Mouse (Mus musculus): ENCODE results near the gene 0610040J01Rik. TPM values are rescaled to one million over a fixed set of nuclear protein-coding genes. Genes with fewer than 3 reads are reported as not detected.
"Not testable (repeated sequence)": the region's sequence is repeated elsewhere in the genome, so short reads cannot be mapped to it uniquely, and the experiment has no call there.

0610040J01Rik gene
- total RNA-seq, 2 experiments from 2014 or later, result 0.24 to 1.1 TPM

DNA sequence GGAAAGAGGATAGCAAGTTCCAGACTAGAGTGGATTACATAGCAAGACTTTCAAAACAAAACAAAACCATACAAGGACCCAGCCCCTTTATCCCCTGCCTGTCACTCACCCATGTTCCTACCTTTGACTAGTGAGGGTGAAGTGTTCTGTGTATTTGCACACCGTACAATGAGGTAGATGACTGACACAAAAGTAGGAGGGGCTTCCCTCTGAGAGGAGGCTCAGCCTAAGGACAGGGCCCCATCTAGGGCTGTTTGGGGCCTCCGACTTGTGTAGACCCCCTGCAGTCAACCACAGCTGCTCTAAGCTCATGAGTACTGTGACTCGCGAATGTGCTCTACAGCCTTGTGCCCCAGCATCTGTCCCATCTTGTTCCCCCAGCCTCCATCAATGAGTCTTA is 79.1 kb downstream of the 0610040J01Rik start:
- no peak for ATAC-seq (replicated peaks; ENCODE audit: low FRiP score, low TSS enrichment, poor library complexity, severe bottlenecking)

DNA sequence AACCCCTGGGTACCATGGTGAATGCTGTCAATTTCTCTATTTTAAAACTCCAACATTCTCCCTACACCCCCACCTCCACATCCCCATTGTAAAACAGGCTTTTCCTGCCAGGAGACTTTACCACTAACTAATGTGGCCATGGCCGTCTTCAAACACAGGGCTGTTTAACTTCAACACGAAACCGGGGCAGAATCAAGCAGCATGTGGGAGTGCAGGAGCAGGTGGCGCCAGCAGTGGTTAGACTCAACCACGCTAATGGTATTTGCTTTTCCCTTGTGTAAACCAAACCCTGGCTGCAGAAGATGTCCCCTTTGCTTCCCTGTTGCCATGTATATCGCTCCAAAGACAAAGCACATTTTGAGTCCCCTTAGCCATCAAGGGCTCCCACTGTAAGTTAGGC is 79.7 kb downstream of the 0610040J01Rik start:
- no peak for ATAC-seq (replicated peaks; ENCODE audit: low FRiP score, low TSS enrichment, poor library complexity, severe bottlenecking)

DNA sequence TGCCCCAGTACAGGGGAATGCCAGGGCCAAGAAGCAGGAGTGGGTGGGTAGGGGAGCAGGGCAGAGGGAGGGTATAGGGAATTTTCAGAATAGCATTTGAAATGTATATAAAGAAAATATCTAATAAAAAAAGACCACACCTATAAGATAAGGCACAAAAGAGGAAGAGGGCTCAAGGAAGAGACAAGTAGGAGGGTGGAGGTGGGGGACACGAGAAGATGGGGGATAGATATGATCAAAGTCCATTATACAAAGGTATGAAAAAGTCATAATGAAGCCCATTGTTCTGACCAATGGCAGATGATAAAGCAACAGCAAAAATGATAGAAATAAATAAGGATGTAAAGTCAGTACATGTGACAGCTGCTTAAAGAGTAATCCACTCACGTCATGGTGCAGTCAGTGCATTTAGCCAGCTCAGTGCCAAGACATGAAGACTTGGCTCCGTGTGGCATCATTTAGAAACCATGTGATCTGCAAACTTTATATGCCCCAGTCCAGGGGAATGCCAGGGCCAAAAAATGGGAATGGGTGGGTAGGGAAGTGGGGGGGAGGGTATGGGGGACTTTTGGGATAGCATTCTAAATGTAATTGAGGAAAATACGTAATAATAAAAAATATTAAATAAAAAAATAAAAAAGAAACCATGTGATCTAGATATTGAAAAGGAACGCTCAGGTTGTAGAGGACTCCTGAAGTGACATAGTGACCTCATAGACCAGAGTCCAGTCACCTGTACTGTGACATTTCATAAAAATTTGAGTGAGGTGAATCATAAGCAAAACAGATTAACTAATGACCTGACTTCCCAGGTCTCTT is 85.0 kb downstream of the 0610040J01Rik start:
- ATAC-seq (replicated peaks; ENCODE audit: low FRiP score, low TSS enrichment, poor library complexity, severe bottlenecking), result not testable (repeated sequence)

DNA sequence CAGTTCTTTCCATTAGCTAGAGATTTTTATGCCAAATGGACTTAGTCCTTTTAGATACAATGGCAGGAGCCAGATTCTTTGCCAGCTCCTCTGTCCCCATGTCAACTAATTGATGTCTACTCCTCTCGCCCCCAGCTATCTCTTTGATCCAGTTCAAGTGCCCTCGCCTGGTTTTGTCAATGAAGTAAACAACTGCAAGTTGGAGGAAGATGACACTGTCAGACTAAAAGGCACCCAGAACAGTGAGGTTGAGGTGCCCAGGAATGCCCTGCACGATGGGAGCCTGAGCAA is 85.6 kb downstream of the 0610040J01Rik start:
- no peak for ATAC-seq (replicated peaks; ENCODE audit: low FRiP score, low TSS enrichment, poor library complexity, severe bottlenecking)

DNA sequence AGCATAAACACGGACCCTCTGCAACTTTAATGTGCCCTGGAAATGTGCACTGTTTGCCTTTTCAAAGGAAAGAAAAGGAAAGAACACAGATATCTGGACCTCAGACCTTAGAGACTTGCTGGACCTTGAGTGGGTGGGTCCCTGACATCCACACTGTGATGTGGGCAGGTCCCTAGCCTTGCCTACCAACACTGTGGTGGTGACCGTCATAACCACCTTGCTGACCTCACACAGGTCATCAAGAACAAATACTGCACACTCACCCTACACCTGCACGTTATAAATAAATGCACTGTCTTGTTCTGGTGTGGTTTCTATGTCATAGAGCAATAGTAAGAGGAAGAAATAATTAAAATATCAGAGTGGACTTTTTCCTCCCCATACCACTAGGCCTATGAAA is 91.2 kb downstream of the 0610040J01Rik start:
- ATAC-seq (replicated peaks; ENCODE audit: low FRiP score, low TSS enrichment, poor library complexity, severe bottlenecking), result no peak

DNA sequence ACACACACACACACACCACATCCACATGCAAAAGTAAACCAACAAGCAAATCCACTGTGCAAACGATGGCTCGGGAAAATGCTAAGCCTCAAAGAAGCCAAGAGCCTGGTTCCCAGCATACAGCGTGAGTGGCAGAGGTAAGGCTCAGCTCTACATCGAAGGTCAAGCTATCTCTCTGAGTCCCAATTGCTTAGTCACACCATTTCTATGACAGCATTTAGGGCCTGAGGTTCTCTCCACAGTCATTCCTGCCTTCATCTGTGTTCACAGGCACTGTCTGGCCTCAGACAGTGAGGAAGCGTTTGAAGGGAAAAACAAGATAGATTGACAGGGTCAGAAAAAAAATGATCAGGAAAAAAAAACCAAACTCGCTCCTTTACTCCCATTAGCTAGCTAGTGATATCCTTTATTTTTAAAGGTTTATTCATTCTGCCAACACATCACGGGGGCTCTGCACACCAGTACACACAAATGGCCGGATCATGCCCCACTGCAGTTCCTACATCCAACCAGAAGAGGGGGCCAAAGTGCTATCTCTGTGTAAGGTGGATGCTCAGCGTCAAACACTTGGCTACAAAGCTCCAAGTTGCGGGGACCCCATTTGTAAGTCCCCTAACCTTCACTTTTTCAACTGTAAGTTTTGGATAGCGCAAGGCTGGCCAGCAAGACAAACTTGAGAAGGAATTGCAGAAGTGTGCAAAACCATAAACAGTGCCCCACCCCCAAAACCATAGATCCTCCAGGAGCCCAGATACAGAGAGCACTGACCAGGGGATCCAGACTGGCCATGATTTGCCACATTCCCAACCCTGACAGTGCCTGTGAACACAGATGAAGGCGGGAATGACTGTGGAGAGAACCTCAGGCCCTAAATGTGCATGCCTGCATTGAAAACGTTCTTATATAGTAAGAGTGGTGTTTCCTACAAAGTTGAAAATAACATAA is 94.3 kb downstream of the 0610040J01Rik start:
- peak; percentile 95 for ATAC-seq (replicated peaks; ENCODE audit: low FRiP score, low TSS enrichment, poor library complexity, severe bottlenecking)

DNA sequence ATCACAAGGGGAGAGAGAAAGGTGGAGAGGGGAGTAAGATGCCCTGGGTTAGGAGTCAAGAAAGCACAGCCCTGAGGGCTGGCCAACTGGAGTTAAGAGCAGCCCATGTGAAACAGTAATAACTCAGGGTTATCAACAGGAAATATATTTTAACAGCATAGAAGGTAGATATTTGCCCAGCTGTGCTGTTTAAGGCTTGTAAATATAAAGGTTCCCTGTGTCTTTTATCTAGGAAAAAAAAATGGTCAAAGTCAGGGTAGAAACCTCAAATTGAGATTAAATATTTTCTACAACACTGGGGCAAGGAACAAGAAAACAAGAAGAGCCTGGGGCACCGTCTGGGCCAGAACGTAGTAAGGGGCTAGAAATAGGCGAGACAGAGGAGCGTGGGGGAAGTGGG is 95.3 kb downstream of the 0610040J01Rik start:
- no peak; the same call in 1 of the 2 replicates for ATAC-seq (replicated peaks; ENCODE audit: low FRiP score, low TSS enrichment, poor library complexity, severe bottlenecking)

DNA sequence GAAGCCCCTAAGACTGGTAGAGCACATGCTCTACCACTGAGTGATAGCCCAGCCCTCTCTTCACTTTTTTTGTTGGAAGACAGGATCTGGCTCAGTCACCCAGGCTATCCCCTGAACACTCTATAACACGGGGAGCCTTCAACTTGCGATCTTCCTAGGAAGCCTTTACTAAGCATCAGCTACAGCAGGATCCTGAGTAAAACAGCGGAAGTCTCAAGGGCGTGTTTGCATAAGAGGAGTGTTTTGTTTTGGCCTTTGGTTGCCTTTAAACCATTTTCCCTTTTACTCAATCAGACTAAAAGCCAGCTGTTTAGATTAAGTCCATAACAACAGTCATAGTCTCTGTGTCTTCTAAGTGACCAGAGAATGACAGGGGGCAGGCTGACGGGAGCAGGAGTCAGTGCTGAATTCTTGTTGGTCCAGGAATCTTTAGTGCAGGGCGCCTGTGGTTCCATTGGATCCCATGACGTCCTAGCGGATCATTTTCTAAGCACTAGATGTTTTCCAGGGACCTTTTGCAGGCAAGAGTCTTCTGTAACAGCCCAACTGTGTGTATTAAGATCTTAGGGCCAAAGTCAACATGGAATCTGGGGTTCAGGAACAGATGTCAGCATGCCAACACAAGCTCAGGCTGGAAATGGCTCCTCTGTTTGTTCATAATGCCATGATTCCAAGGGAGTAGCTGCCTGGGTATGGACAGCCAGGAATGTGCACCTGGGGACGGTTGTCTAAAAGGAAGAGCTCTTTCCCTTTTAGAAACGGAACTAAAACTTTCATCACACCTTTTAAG is 98.2 kb downstream of the 0610040J01Rik start:
- ATAC-seq (replicated peaks; ENCODE audit: low FRiP score, low TSS enrichment, poor library complexity, severe bottlenecking), result no peak

DNA sequence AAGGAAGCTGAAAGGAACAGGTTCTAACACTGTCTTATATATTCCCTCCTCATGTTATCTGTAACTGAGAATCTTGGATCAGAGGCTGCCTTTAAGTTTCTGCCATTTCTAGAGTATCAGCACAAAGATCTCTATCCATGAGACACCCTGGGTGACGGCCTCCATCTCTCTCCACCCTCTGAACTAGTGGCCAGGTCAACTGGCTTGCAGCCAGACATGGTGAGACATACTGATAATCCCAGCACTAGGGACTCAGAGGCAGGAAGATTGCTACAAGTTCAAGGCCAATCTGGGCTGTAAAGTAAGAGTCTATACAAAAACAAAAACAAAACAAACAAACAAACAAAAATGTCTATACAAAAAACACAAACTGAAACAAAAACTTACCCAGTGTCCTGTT is 102.7 kb downstream of the 0610040J01Rik start:
- ATAC-seq (replicated peaks; ENCODE audit: low FRiP score, low TSS enrichment, poor library complexity, severe bottlenecking), result no peak

DNA sequence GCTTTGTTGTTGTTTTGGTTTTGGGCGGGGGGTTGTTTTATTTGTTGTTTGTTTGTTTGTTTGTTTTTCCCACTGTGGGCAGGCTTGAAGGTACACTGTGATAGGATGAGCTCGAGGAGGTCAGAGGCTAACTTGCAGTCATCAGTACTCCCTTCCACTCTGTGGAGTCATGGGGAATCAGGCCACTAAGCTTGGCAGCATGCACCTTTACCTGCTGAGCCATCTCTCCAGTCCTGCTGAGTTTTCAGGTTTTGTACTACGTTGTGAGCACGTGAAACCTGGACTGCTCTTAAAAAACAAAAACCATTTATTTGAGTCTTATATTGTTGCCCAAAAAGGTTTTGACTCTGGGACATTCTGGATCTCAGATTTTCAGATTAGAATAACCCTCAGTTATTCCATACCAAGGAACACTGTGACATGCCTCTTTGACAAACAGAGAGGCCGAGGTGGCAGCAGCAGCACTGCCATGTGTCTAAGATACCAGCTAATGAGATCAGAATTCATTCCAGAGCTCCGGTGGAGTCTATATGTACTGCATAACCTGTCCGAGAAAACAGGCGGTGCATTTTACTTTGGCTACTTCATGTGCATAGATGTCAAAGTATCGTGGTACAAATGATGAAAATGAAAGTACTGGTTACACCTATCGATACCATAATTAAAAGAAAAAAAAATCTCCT is 104.4 kb downstream of the 0610040J01Rik start:
- no peak for ATAC-seq (replicated peaks; ENCODE audit: low FRiP score, low TSS enrichment, poor library complexity, severe bottlenecking)

DNA sequence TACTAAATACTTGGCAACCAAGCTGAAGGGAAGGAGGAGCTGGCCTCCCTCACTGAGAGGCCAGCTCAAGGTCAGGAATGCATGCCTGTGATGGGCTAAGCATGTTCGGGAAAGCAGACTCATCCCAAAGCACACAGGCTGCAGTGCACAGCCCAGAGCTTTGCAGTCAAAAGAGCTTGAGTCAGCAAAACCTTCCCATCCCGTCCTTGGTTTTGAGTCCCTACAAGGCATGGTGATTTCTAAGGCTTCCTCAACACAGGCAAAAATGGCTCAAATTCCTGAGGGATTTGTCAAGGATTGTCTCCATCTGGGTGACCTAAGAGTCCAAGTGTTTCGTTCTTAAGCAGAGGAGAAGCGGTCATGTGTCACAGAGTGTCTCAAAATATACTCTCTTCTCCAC is 106.0 kb downstream of the 0610040J01Rik start:
- no peak for ATAC-seq (replicated peaks; ENCODE audit: low FRiP score, low TSS enrichment, poor library complexity, severe bottlenecking)

DNA sequence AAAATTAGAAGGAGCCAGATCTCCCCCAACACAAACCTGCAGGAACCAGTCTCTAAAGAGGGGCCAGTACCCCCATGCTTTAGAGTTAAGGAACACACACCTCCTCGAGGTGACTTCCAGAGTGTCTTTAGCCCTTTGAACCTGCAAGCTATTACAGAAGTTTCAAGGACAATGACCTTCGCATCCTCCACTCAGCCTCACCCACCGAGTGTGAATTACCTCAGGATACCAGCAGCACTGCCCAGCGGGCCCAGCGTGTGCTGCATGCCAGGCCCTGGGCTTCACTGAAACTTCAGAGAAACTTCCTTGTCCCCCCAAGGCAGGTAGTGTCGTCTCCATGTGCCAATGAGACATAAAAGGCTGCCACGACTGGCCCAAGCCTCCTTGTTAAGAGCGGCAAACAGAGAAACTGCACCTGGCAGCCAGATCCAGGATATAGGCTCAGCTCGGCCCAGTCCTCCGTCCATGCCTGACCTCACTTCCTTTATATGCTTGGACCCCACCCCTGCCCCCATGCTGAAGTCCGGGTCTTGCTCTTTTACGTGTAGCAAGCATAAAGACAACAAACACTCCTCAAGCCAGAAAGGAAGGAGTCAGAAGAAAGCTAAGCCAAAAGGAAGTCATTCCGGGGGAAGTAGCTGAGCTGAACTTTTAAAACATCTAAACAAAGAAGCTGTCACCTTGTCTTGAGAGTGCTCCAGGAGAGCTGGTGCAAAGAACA is 111.3 kb downstream of the 0610040J01Rik start:
- ATAC-seq (replicated peaks; ENCODE audit: low FRiP score, low TSS enrichment, poor library complexity, severe bottlenecking), result no peak

DNA sequence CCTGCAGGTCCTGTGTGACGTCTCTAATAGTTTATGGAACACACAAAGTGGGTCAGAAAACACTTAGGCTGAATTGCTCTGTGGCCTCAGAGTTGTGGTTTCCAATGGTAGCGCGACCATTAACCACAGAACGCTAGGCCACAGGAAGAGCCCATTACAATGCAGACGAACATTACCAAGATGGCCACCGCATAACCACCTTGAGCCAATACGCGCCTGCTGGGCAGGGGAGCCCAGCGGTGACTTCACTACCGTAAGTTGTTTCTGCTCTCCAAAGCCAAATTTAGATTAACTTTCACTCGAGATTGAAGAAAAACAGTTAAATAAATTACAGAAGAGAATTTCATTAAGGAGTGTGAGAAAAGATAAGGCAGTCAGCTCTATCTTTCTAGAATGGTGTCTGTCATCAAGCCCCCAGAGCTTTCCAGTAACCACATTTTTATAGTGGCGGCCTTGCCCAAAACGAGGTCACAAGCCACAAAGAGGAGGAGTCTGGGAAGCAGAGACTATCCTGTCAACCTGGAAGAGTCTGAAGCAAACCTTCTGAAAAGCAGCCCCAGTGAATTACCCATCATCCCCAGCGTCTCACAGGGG is 113.0 kb downstream of the 0610040J01Rik start:
- ATAC-seq (replicated peaks; ENCODE audit: low FRiP score, low TSS enrichment, poor library complexity, severe bottlenecking), result peak; percentile 84

DNA sequence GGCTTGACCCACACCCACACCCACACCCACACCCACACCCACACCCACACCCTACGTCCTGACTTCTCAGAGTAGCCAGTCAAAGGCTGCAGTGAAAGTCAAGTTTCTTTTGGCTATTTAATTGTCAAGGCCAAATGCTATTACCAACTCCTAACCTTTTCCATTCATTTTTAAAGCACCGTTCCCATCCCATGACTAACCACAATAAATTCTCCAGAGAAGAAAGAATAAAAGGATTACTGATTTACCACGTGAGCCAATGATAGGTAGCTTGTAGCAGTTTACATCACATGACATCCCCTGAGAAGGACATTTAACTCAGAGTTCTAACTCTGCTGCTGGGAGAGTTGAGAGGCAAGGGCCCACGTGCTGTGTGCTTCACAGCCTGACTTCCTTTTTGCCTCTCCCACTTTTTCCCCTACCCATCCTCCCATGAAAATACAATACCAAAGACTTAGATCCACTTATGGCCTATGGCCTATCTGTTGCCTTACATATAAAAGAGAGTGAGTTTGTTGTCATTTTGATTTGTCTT is 118.7 kb downstream of the 0610040J01Rik start:
- ATAC-seq (replicated peaks; ENCODE audit: low FRiP score, low TSS enrichment, poor library complexity, severe bottlenecking), result no peak

DNA sequence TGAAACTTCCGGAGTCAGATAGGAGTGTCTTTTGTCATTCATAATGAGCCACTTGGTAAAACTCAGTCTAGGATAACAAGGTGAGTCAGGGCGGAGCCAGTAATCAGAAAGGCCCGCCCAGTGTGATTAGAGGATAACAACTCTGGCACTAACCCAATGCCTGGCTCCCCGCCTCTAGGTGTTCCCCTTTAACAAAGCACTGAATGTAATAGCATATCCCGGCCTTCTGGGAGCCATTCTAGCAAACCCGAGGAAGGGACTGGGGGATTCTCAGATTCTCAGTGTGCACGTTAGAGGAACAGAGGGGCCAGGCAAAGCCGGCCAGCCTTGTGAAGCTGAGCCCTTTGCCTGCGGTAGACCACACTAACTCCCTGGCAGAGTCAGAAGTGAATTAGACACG is 120.7 kb downstream of the 0610040J01Rik start:
- no peak for ATAC-seq (replicated peaks; ENCODE audit: low FRiP score, low TSS enrichment, poor library complexity, severe bottlenecking)

DNA sequence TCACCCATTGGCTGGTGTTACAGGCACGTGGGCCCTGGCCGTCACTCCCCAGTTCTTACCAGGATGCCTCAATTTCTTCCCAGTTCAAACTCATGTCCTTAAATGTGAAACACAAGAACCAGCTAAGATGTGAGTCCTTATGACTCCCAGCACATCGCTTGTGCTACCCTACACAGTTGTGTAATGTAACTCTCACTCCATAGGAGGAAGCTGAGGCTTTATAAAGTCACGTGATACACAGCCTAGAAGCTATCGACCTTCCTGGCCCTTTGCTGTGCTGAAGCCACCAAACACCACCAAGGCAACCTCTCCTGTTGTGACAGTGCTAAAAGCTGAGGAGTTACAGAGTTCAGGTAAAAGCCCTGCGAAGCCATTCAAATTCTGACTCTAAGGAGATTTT is 123.4 kb downstream of the 0610040J01Rik start:
- no peak for ATAC-seq (replicated peaks; ENCODE audit: low FRiP score, low TSS enrichment, poor library complexity, severe bottlenecking)

DNA sequence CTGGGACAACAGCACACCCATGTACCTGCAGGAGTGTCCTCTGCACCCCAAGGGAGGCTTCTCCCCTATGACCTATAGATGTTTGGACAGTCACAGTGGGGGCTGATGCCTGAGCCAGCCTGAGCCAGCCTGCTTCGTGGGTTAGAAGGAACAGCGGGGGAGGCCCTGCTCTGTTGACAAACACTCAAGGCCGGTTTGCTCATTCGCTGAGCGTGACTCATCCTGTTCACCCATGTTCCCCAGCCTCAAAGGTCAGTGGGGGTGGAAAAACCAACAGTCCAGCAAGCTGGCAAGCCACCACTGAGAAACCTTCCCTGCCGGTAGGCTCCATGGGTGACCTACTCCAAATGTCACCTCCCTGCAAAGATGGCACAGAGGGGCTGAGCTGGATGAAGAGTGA is 124.6 kb downstream of the 0610040J01Rik start:
- no peak for ATAC-seq (replicated peaks; ENCODE audit: low FRiP score, low TSS enrichment, poor library complexity, severe bottlenecking)

DNA sequence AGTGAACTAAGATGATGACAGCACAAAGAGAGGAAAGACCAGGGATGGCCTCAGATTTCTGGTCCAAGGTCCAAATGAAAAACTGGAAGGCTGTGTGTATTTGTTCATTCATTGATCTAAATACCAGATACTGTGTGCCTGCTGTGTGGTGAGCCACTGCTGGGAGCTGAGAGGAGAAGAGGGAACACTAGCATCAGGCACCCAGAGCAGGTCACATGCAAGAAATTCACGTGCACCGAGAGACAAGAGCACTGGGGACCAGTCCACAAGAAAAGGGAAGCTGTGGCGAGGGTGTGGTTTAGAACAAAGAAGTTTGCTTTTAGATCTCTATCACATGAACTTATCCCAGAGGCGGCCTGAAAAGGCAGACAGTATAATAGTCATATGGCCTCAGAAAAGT is 126.4 kb downstream of the 0610040J01Rik start:
- no peak for ATAC-seq (replicated peaks; ENCODE audit: low FRiP score, low TSS enrichment, poor library complexity, severe bottlenecking)

All from megakaryocyte-erythroid progenitor cell, adult 5-6 weeks (primary cell).